Mouse (Mus musculus): ENCODE data around the gene Elk3.

- TF ChIP-seq GATA1 (IDR thresholded peaks at IDR 0.05; ENCODE audit: low read length) (no peak), TAL1 (IDR thresholded peaks at IDR 0.05; ENCODE audit: low read length) (no peak)
Measured at GRCm38 (mm10) chr10:93249901-93250300, 61.0 kb downstream of the Elk3 start.

Measured in erythroblast, embryonic 14.5 days (primary cell).